Mouse (Mus musculus) thymus, adult 2 months (tissue): ENCODE data around the gene Mrgprg. TPM values are rescaled to one million over a fixed set of nuclear protein-coding genes. Genes with fewer than 3 reads are reported as not detected.
A peak's percentile ranks its signal among the peaks of the same experiment; 100 is the strongest.

Experiments used
- DNase-seq: peaks from one replicate; pipeline ENCODE4 v3.0.0; 2021
- H3K27ac ChIP-seq: fragments of 200-500 bp; 2 replicates; pipeline ENCODE4 v1.5.1; 2012; ENCODE audit warnings: low read length, control low read depth; ENCODE audit not compliant: control insufficient read depth, insufficient read depth
- H3K27me3 ChIP-seq: fragments of 200-500 bp; 2 replicates; pipeline ENCODE4 v1.6.1; 2012; ENCODE audit warnings: mild to moderate bottlenecking, low read length, moderate library complexity, mixed read lengths; ENCODE audit not compliant: control insufficient read depth, insufficient read depth
- H3K36me3 ChIP-seq: fragments of 200-500 bp; 2 replicates; pipeline ENCODE4 v1.6.1; 2012; ENCODE audit warnings: mild to moderate bottlenecking, low read length, moderate library complexity; ENCODE audit not compliant: control insufficient read depth, insufficient read depth
- H3K4me1 ChIP-seq: fragments of 200-500 bp; replicated peaks from 2 replicates; pipeline ENCODE4 v1.6.1; 2012; ENCODE audit warnings: low read length; ENCODE audit not compliant: control insufficient read depth, insufficient read depth
- H3K4me3 ChIP-seq: fragments of 200-500 bp; 2 replicates; pipeline ENCODE4 v1.5.1; 2012; ENCODE audit warnings: mild to moderate bottlenecking, low read length, control low read depth, moderate library complexity; ENCODE audit not compliant: control insufficient read depth, insufficient read depth
- CTCF ChIP-seq: fragments of 200-500 bp; IDR thresholded peaks from 2 replicates; pipeline ENCODE4 v1.5.1; 2012; ENCODE audit warnings: mild to moderate bottlenecking, control low read depth, low read length, moderate library complexity, borderline replicate concordance; ENCODE audit not compliant: control insufficient read depth, poor library complexity, insufficient read depth; ENCODE audit errors: extremely low read depth
- POLR2A ChIP-seq: fragments of 200-500 bp; IDR thresholded peaks from 2 replicates; pipeline ENCODE4 v1.6.1; 2012; ENCODE audit warnings: mild to moderate bottlenecking, low read length, control low read depth, moderate library complexity; ENCODE audit not compliant: control insufficient read depth, poor library complexity, insufficient read depth; ENCODE audit errors: extremely low read depth
- WGBS: fragments of 180-500 bp; shearing (Covaris S2); methylation state at CpG from one replicate; pipeline ENCODE4 v1.1.7; 2018; 5-methylcytosine and 5-hydroxymethylcytosine counted together
- polyA plus RNA-seq: library from polyadenylated mRNA; depleted of rRNA; stranded (reverse); fragments of >200 nt; gene quantifications from 2 replicates; pipeline ENCODE4 v1.2.3, GENCODE M21; 2012; rRNA removed

The Mrgprg gene
- polyA plus RNA-seq, 1 experiment: 2.2 TPM

GRCm38 (mm10) chr7:143729886-143730285 is 36.9 kb downstream of the Mrgprg start:
- no peak for TF ChIP-seq CTCF
- TF ChIP-seq POLR2A: no peak
- H3K27me3 ChIP-seq: no peaks in the 10 kb centered on the region
- no peaks in the 10 kb centered on the region for H3K36me3 ChIP-seq
- H3K27ac ChIP-seq: no peak overlapping the region
- H3K4me1 ChIP-seq: peaks cover 3% of the 10 kb centered on the region; the same call in 1 of the 2 replicates
- no peak overlapping the region for H3K4me3 ChIP-seq
- 95% methylated on average over 10 of the region's 10 CpGs for WGBS
- no peak for DNase-seq

GRCm38 (mm10) chr7:143726396-143726795 is 40.4 kb downstream of the Mrgprg start:
- Histone ChIP-seq H3K36me3 (no peaks in the 10 kb centered on the region), H3K27me3 (no peaks in the 10 kb centered on the region)

GRCm38 (mm10) chr7:143723841-143724240 is 43.0 kb downstream of the Mrgprg start:
- Histone ChIP-seq H3K27me3 (no peaks in the 10 kb centered on the region), H3K4me1 (no peaks in the 10 kb centered on the region), H3K27ac (no peak overlapping the region), H3K36me3 (no peaks in the 10 kb centered on the region), H3K4me3 (no peak overlapping the region)
- no peak for TF ChIP-seq CTCF
- TF ChIP-seq POLR2A: no peak
- DNase-seq: no peak
- 86% methylated on average over 4 of the region's 4 CpGs for WGBS

More at GRCm38 (mm10) chr7:143726396-143726795, 40.4 kb downstream of the Mrgprg start:
- no peak overlapping the region for H3K4me3 ChIP-seq
- H3K4me1 ChIP-seq: no peaks in the 10 kb centered on the region
- 94% methylated on average over 4 of the region's 4 CpGs for WGBS
- peak; percentile 15 for DNase-seq
- no peak for TF ChIP-seq CTCF
- TF ChIP-seq POLR2A: no peak
- no peak overlapping the region for H3K27ac ChIP-seq

GRCm38 (mm10) chr7:143722646-143723045 is 44.1 kb downstream of the Mrgprg start:
- Histone ChIP-seq H3K27ac (no peak overlapping the region), H3K27me3 (no peaks in the 10 kb centered on the region), H3K36me3 (no peaks in the 10 kb centered on the region), H3K4me1 (no peaks in the 10 kb centered on the region), H3K4me3 (no peak overlapping the region)
- WGBS: 96% methylated on average over 5 of the region's 5 CpGs
- no peak for TF ChIP-seq POLR2A
- no peak for TF ChIP-seq CTCF
- no peak for DNase-seq

- WGBS: 91% methylated on average over 1 of the region's 1 CpGs
- Histone ChIP-seq H3K36me3 (no peaks in the 10 kb centered on the region), H3K27ac (no peak overlapping the region), H3K4me1 (peaks cover 15% of the 10 kb centered on the region), H3K27me3 (no peaks in the 10 kb centered on the region), H3K4me3 (no peak overlapping the region)
- TF ChIP-seq CTCF: no peak
- TF ChIP-seq POLR2A: no peak
- no peak for DNase-seq
These were observed 49.0 kb downstream of the Mrgprg start for GRCm38 (mm10) chr7:143717811-143718210.

Other genes starting within 250 kb of the Mrgprg start
- gene Nap1l4, start 217.9 kb downstream of the Mrgprg start, polyA plus RNA-seq: 107 and 120 TPM in 2 replicates
- gene Cars, start 166.9 kb downstream of the Mrgprg start, polyA plus RNA-seq: 22.7 and 24.5 TPM in 2 replicates
- 6.4 and 7.4 TPM in 2 replicates for gene Tnfrsf26, start 138.3 kb downstream of the Mrgprg start, polyA plus RNA-seq
- gene Tnfrsf22, start 117.3 kb downstream of the Mrgprg start, polyA plus RNA-seq: 4.8 and 4.9 TPM in 2 replicates
- gene Tnfrsf23, start 81.1 kb downstream of the Mrgprg start, polyA plus RNA-seq: 3.5 and 4.8 TPM in 2 replicates
- 16.6 and 20.6 TPM in 2 replicates for gene Osbpl5, start 10.0 kb downstream of the Mrgprg start, polyA plus RNA-seq
- gene Mrgpre, start 17.5 kb upstream of the Mrgprg start, polyA plus RNA-seq: 9.8 and 11.3 TPM in 2 replicates
- gene Nadsyn1, start 55.9 kb upstream of the Mrgprg start, polyA plus RNA-seq: 14.0 and 17.7 TPM in 2 replicates
- gene Dhcr7, start 56.2 kb upstream of the Mrgprg start, polyA plus RNA-seq: 246 and 256 TPM in 2 replicates
- gene Gm498, start 99.8 kb upstream of the Mrgprg start, polyA plus RNA-seq: not detected in 2 replicates
- 1.8 and 2.8 TPM in 2 replicates for gene Shank2, start 234.9 kb upstream of the Mrgprg start, polyA plus RNA-seq